Mouse (Mus musculus): Measurements from ENCODE around the gene Atg101. TPM values are rescaled to one million over a fixed set of nuclear protein-coding genes. Genes with fewer than 3 reads are reported as not detected.
A peak's percentile ranks its signal among the peaks of the same experiment; 100 is the strongest.

Gene Atg101
- total RNA-seq (2022) = 10 to 100 TPM; 31.4 to 48.9 (median 37.0) TPM

DNA sequence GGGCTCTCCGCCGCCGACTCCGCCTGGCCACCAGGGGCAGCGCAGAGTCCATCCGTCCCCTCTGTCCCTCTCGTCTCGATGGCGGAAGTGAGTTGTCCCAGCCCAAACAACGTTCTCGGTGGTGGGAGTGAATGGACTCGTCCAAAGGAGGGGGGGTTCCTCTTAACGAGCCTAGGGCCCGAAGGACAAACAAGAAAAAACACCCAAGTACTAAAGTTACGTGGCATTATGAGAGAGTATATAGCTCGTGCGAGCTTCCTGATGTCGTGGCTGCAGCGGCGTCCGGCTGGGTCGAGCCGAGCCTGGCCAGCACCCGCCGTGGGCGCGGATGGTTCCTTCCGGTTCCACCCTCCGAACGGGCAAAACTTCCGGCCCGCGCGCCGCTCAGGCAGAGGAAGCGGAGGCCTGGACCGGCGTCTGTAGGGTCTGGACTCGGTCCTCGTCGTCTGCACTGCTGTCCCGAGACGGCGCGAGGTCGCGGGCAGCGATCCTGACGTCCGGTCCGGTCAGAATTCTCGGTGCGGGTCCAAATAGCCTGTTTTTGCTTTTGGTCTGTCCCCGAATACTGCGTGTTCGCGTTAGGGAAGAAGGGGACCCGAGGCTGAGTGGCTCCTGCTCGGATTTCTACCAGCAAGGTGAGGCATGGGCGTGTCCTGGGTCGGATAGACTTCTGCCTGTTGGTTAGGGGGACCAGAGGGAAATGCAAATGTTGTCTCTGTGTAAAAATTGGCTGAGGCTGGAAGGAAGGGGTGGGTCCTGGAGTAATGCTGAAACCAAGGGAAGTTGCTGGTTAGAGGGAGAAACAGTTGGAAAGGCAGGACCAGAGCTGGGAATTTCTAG is at the start of gene Atg101:
Atg101 (plus strand) TSS at position 362 of the 840 bp plus-strand sequence.
- peak; percentile 89 for DNase-seq

DNA sequence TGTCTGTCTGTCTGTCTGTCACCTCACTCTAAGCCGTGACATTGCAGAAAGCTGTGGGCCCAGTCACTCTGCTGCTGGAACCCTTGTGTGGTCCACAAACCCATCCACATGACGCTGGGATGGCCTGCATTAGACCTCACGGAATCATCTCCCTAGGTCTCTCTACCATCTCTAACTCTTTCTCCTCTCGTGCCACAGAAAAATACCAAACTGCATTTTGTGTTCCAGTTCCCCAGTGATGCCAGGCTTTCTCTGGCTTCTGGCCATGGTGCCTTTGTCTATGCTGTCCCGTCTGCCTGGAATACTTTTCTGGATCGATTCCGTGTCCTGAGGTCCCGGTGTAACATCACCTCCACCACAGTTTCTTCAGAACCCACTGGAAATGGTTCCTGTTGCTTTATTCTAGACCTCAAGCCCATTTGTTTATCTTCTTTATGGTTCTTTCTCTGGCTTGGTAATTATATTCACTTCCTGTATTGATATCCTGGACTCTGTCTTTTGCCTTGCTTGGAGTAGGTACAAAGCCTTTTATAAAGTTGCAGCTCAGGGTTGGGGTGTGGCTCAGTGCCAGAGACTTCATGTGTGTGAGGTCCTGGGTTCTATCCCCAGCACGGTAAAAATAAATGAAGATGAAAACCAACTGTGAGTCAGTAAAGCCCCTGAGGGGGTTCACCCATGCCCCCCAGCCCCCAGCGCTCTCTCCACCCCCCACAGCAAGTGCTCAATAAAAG is 49.3 kb upstream of the Atg101 start:
- no peak for DNase-seq

DNA sequence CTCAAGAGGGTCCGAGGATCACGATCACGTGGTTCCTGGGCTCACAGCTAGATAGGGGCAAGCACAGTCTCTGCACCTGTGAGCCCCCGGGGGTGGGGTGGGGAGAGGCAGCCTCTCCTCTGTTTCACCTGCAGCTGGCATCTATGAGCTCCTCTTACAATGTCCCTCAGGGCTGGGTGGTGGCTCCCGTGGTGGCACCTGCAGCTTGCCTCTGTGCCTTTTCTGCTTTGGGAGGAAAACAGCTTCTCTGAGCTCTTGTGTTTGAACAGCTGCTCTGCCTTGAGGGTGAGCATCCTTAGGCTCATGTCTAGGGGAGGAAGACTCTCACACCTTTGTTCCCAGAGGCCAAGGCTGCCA is 48.8 kb upstream of the Atg101 start:
- no peak for DNase-seq

DNA sequence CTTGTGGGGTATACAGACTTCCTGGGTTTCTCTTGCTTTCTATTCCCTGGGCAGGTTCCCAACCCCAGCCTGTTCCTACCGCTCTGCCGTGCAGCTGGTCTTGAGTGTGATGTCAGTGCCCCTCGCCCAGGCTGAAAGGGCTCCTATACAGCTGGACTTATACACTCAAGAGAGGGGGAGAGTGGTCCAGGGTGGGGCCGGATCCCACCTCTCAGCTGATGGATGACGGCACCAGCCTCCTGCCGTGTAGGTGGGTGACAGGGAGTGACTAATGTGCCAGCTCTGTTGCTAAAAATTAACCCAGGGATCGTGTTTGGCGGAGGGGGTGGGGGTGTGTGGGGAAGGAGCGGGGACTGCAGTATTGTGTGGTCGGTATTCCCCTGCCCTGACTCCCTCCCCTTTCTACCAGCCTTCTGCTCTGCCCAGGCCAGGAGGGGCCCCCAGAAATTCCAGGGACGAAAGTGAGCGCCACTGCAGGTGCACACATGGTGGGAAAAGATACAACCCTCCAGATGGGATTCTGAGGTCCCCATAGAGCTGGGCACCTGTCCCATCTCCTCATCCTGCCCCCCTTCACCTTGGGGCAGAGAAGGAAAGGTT is 48.2 kb upstream of the Atg101 start:
- DNase-seq = no peak

DNA sequence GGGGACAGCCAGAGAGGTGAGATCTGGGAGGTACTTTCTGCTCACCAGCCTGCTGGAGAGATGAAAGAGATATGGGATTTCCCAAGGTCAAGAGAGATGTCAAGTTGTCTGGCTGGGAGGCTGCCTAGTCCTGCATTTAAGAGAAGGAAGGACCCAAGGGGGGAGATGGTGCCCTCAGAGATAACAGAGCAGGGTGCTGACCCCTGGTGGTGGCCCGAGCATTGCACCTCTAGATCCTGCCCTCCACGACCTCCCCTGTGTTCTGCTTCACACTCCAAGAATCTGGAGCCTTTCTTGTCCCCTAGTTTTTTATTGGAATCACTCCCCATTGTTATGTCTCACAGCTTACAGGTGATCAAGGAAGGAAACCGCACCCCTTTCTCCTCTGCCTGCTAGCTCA is 47.2 kb upstream of the Atg101 start:
- no peak for DNase-seq

DNA sequence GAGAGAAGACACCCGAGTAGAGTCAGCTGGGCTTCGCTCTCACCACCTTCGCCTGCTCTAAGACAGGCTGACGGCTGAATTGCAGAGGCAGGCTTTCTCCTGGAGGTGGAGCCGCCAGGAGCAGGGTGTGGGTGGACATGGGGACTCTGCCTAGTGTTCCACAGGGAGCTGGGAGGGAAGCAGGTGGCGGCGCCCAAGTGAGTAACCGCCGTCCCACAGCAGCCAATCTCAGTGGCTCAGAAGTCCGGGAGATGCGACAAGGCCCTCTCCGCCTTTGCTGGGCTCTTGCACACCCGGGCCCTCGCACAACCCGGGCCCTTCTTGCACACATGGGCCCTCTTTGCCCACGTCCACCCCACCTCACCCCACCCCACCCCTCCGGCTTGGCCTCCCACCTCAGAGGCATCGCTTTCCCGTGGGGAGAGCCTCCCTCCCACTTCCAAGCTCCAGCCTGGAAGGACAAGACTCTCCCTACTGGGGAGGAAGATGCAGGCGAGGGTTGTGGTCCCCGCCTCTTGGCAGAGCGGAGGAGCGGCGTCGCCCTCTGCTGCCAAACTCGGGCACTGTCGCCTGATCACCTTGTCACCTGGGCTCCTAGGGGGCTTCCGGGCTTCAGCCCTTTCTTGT is 45.1 kb upstream of the Atg101 start:
- DNase-seq = no peak

DNA sequence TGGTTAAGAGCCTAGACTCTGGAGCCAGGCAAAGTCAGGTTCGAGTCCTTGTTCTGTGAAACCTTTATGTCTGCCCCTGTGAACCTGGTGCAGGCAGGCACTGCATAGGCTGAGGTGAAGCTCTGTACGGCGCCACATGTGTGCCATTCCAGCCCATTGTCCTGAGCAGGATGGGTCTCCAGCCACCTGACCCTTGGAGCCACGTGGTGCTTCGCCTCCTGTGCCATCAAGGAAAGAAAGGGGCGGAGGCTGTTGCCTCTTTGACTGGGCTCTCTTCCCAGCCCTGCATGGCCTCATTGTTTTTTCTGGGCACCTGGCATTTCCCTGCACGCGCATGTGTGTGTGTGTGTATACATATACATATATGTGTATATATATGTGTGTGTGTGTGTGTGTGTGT is 44.3 kb upstream of the Atg101 start:
- no peak for DNase-seq

DNA sequence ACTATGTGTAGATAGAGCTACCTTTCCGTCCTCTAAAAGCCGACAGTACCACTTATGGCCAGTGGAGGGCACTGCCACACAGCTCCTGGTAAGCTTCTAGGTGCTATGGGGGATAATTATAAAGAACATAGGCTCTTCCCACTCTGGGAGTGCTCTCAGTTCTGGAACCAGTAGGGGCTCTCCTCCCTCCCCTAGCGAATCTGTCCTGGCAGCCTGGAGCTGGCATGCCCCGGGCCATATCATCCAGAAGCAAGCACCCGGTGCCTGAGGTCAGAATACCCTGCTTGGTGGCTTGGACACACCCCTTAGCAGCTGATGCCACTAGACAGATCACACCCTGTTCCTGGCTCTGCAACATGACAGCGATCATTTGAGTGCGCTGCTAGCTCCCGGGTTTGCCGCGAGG is 43.3 kb upstream of the Atg101 start:
- DNase-seq = peak; percentile 79

DNA sequence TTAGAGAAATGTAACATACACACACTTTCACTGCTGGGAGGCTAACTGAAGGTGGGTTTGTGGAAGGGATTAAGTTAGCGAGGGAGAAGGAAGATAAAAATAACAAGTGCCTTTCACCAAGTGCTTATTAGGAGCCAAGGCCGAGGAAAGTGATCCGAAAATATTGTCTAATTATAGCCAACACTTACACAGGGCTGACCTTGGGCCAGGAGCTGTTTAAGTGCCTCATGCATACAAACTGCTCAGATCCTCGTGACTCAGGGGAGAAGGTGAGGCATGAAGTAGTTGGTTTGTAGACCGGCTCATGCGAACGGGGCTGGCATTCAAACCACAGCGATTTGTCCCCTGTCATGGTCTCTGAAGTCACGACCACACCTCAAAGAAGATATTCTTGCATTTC is 42.8 kb upstream of the Atg101 start:
- DNase-seq = no peak

DNA sequence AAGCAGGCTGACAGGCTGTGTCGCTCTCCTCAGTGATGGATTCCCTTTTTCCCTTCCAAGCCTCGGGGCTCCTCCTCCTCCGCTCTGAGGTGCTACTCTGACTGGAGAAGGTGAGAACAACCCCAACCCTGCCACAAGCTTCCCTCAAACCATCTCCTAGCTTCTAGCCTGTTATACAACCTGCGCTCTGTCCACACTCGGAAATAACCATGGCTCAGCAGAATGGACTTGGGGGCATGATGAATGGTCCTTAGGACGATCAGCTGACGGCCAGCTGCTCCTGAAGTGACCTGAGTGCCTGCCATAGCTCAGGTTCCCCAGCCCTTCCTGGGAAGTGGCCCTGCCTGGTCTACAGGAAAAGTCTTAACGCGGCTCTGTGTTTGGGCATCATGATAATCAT is 42.2 kb upstream of the Atg101 start:
- no peak for DNase-seq

DNA sequence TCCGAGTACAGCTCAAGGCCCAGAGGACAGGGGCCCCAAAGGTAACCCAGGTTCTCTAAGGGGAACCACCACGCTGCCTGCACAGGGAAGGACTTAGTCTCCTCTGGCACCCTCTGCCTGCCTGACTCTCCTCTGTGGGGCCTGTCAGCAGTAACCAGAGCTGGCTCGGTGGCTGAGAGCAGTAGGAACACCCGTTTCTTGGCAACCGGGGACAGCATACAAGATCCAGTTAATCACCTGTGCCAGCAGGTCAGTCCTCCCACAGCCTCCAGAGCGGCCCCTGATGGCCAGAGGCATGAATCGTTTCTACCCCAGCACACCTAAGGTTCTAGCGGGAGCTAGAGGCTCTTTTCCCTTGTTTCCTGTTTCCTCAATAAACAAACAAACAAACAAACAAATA is 41.4 kb upstream of the Atg101 start:
- no peak for DNase-seq

DNA sequence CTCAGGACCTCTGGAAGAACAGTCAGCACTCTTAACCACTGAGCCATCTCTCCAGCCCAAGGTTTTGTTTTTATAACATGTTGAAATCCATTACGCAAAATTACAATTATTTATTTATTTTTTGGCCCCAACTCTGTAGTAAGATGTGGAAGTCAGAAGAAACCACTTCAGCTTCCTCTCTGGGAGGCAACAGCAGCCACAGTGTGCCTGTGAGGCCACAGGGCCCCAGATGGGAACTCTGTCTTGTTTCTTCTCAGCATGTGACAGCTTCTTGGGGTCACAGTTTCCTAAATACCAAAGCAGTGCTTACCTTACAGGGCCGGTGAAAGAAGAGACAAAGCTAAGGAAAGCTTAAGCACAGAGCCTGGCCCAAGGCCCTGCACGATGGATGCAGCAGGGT is 40.1 kb upstream of the Atg101 start:
- no peak for DNase-seq

DNA sequence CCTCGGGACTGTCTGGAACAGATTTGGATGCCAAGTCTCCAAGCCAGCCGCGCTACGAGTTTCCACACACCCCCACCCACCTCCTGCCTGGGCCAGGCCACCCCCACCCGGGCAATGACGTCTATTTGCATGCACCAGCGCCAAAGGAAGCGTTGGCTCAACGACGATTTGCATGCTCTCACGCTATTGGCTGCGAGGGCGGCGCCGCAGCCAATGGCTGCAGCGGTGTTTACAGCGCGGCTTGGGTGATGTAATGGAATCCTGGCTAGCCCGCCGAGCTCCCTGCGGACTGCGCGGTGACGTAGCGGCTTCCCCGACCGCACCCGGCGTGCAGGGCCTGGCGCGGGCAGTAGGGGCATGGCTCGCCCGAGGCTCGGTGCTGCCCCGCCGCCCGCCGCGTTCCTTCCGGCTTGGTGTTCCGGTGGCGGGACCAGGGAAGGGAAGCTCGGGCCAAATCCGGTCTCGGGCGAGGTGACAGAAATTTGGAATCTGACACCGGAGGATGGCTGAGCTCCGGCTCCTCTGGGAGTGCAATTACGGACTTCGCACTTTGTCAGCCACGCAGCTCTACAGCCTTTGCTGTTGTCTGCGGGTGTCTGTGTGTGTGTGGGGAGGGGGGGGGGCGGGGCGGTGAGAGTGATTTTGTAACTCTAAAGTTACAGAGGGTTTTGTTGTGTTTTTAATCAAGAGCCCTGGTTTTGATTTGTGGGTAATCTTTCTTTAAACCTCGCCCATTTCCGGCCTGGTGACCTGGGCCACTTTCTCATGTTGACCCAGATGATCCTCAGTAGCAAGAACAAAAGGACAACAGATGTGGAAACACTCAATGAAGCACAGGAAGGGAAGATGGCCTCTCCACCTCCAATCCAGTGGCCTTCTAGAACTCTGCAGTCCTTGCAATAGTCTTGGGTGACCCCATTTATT is 37.6 kb upstream of the Atg101 start:
- DNase-seq = peak; percentile 98

DNA sequence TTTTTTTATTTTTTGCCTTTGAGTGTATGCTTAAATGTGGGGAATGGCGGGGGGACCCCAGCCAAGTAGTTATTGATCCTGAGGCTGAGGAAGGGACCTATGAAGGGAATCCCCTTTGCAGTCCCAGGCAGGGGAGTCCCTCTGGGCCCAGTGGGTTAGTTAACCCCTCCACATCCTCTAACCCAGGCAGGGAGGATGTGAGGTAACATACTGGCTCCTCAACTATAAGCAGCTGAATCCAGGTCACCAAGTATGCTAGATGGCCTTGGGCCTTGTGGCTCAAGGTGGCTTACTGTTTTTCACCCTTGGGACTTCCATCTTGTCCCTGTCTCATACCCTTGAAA is 36.9 kb upstream of the Atg101 start:
- DNase-seq = no peak

DNA sequence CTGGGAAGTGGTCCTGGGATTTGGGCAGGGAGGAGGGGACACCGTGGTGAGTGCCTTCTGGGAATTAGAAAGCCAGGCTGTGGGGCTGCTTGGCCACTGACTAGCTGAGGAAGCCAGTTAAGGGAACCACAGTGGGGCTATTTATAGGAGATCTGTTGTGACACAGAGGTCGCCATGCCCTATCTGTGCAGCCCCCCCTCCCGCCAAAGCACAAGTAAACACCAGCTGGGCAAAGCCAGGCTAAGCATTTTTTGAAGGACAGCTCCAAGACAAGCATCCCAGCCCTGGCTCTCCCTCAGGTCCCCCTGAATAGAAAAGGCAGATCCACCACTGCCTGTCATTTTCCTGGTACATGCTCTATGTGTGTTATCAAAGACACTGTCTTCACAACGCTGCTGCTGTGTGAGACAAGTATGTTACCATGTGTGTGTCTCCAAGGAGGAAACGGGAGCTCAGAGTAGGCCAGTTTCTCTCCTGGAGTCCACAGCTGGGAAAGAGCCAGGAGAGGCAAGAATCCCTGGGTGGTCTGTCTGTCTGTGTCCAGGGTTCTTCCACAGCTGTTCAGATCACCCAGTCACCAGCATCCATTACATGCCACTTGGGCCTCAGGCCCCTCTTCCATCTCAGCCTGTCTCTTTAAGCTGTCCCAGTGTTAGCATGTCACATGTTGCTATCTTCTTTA is 35.9 kb upstream of the Atg101 start:
- DNase-seq = no peak

DNA sequence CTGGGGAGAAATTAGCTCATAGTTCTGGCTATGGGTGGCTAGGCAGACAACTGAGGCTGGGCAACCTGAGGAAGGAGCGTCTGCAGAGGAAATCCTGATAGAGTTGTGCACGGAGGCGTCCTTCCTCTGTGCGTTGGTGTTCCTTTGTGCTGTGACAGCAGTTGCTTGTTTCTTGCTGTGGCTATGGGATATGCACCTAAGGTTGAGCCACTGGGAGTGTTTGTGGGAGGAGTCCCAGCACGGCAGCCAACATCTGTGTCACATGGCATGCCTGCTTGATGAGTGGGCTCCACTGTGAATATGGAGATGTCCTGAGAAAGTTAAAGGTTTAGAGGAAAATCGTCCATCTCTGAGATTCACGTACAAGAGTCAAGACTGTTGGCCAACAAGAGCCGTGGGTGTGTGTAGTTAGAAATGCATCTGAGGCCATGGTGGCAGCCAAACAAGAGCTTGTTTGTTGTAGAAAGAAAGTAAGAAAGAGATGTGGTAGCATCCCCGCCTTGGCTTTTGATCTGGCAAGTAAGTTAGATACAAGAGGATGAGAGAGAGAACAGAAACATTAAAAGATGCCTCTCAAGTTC is 33.8 kb upstream of the Atg101 start:
- DNase-seq = no peak

DNA sequence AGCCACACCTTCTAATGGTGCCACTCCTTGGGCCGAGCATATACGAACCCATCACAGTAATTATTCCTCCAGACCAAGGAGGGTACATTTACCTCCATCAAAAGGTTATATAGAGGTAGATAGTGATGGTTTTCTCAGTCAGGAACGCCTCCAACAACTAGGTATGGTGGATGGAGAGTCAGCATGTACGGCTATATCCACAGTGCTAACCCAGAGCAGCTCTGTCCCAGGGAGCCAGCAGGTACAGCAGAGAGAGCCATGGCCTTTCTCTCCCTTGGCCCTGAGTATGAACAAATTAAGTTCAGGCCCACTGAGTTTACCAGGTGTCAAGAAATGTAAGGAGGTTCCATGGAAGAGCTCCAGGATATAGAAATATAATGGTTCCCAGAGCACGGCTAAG is 32.1 kb upstream of the Atg101 start:
- no peak for DNase-seq

DNA sequence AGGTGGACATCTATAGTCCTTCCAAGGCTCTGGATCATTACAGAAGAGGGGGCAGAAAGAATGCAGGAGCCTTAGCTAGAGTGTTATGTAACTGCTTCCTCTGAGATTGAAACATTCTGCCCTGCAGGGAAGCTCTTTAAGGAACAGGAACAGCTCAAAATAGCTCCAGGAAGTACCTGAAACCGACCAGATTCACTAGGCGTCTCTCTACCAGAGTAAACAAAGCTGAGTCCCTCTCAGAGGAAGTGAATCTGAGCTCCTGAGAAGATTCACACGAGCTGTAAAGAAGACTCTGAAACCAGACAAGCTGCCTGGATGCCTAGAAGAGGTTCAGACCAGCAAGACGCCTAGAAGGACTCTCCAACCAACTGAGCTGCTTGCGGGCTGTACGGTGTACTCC is 31.5 kb upstream of the Atg101 start:
- no peak for DNase-seq

DNA sequence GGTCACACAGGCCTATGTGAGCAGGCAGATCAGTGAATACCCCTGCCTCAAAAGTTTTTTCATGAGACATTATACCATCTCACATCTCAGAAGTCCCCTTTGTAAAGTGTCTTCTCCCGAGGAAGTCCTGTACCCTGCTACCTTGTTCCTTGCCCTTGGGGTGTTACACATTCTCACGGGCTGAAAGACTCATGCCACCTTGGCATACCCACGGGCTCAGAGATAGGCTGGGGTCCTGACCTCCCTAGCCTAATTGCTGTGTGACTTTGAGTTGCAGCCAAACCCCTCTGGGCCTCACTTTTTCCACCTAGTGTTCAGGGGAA is 30.5 kb upstream of the Atg101 start:
- DNase-seq = no peak

DNA sequence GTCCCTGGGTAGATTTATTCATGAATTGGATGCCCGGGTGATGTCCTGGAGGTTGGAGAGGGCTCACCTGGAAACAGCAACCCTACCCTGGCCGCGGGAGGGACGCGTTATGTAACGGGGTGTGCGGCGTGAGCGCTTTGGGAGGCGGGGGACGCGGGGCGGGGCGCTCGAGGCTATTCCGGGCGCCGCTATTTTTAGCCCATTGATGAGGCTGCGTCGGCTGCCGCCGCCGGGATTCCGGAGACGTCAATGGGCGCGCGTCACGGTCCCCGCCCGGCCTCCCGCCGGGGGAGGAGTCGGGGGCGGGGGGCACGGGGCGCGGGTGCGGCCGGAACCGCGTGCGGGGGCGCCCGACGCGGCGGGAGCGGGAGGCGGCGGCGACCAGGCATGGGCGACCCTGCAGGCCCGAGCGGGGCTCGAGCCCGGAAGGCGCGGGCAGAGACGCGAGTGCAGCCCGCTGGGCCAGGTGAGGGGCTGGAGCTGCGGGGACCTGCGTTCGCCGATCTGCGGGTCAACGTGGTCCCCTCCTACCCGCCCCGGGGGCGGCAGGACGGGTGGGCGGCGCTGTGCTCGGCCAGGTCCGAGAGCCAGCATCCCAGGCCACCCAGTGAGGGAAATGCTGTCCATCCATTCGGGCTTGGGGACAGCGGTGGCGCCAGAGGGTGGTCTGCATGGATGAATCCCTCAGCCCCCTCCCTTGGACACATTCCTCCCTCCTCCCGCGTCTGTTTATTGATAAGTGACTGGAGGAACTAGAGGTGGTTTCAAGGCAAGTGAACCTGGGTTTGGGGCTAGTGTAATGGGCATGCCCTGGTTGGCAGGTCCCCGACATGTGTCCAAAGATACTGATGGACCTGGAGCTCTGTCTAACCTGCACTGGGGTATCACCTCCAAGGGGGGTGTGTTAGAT is 29.9 kb upstream of the Atg101 start, which contains the start of gene Nr4a1:
Nr4a1 (plus strand) TSS at position 384 of the 910 bp plus-strand sequence.
- peak; percentile 86 for DNase-seq
